In genomic region chr10:41881438-41881837, GRCm38 (mm10) we compare ENCODE assay signal across 14 mouse cellular contexts.
DNase-seq lines count a peak whose midpoint lies in the region; ATAC-seq and TF ChIP-seq lines count a peak whose summit lies in the region.
"Had no signal": no experiment of that assay in that cellular context is flagged by ENCODE, and none has a peak within 500 bp of the region (broad histone marks: within the 10 kb centered on the region; RNA-seq: fewer than 3 reads in every experiment).

No protein-coding gene starts in this region.

- intact Hi-C loops in left cerebral cortex, adult 2 months (cut with DNase I): no loop called here

- H3K4me1 ChIP-seq in forebrain, embryonic 15.5 days: peaks cover 15% of the 10 kb centered on the region; the same call in 1 of the 2 replicates
- H3K4me1 ChIP-seq in forebrain, embryonic 13.5 days: peaks cover 10% of the 10 kb centered on the region
- H3K4me1 ChIP-seq in midbrain, postnatal 0 days (ENCODE audit: insufficient read depth, low read length): no peaks in the 10 kb centered on the region
- H3K4me1 ChIP-seq: intestine, embryonic 15.5 days had no signal

- H3K36me3 ChIP-seq in forebrain, embryonic 15.5 days: no peaks in the 10 kb centered on the region
- H3K36me3 ChIP-seq in forebrain, embryonic 13.5 days (ENCODE audit: poor library complexity, severe bottlenecking): no peaks in the 10 kb centered on the region
- H3K36me3 ChIP-seq in midbrain, postnatal 0 days (ENCODE audit: insufficient read depth, low read length): no peaks in the 10 kb centered on the region
- H3K36me3 ChIP-seq: intestine, embryonic 15.5 days; liver, embryonic 12.5 days had no signal

- H3K9me3 ChIP-seq in forebrain, embryonic 15.5 days: no peaks in the 10 kb centered on the region
- H3K9me3 ChIP-seq in forebrain, embryonic 13.5 days (replicated peaks): no peaks in the 10 kb centered on the region
- no peaks in the 10 kb centered on the region for H3K9me3 ChIP-seq in midbrain, postnatal 0 days (ENCODE audit: low read length)
- H3K9me3 ChIP-seq: intestine, embryonic 15.5 days; liver, embryonic 12.5 days had no signal

- no peak overlapping the region for H3K4me2 ChIP-seq in forebrain, embryonic 15.5 days (replicated peaks)
- no peak overlapping the region for H3K4me2 ChIP-seq in forebrain, embryonic 13.5 days
- H3K4me2 ChIP-seq in midbrain, postnatal 0 days (ENCODE audit: low read depth, low read length, poor library complexity, severe bottlenecking): no peak overlapping the region
- H3K4me2 ChIP-seq: intestine, embryonic 15.5 days; liver, embryonic 12.5 days had no signal

- H3K27ac ChIP-seq in forebrain, embryonic 15.5 days (replicated peaks): no peak overlapping the region
- H3K27ac ChIP-seq in forebrain, embryonic 13.5 days: no peak overlapping the region
- peak overlapping the region; percentile 50 for H3K27ac ChIP-seq in left cerebral cortex, adult 2 months
- no peak overlapping the region for H3K27ac ChIP-seq in midbrain, postnatal 0 days (ENCODE audit: low read depth, low read length)
- H3K27ac ChIP-seq: intestine, embryonic 15.5 days; liver, embryonic 12.5 days had no signal

- no peaks in the 10 kb centered on the region for H3K27me3 ChIP-seq in forebrain, embryonic 15.5 days
- H3K27me3 ChIP-seq in forebrain, embryonic 13.5 days: no peaks in the 10 kb centered on the region
- no peaks in the 10 kb centered on the region for H3K27me3 ChIP-seq in midbrain, postnatal 0 days (ENCODE audit: insufficient read depth, low read length)
- H3K27me3 ChIP-seq: CH12.LX; intestine, embryonic 15.5 days; liver, embryonic 12.5 days had no signal

- ATAC-seq in forebrain, embryonic 15.5 days (replicated peaks): 0 out of 2 replicates have a peak, but pooled peaks have one; percentile 19
- no peak; the same call in 1 of the 2 replicates for ATAC-seq in forebrain, embryonic 13.5 days
- ATAC-seq in midbrain, postnatal 0 days (ENCODE audit: low FRiP score): peak; percentile 38; the same call in 1 of the 2 replicates
- ATAC-seq: intestine, embryonic 15.5 days; liver, embryonic 12.5 days had no signal

- H3K4me3 ChIP-seq in forebrain, embryonic 15.5 days: no peak overlapping the region
- H3K4me3 ChIP-seq in forebrain, embryonic 13.5 days: no peak overlapping the region
- no peak overlapping the region for H3K4me3 ChIP-seq in left cerebral cortex, adult 2 months
- H3K4me3 ChIP-seq in midbrain, postnatal 0 days (ENCODE audit: low read depth, low read length): no peak overlapping the region
- H3K4me3 ChIP-seq: intestine, embryonic 15.5 days; liver, embryonic 12.5 days had no signal

- no peak overlapping the region for H3K9ac ChIP-seq in forebrain, embryonic 15.5 days (replicated peaks)
- H3K9ac ChIP-seq in forebrain, embryonic 13.5 days: no peak overlapping the region
- H3K9ac ChIP-seq in midbrain, postnatal 0 days (replicated peaks; ENCODE audit: low read length, poor library complexity, severe bottlenecking): no peak overlapping the region
- H3K9ac ChIP-seq: intestine, embryonic 15.5 days; liver, embryonic 12.5 days had no signal

- no peak for DNase-seq in left cerebral cortex, adult 2 months (ENCODE audit: extremely low spot score in 1 of 2, low spot score in 2 of 2)
- DNase-seq in left cerebral cortex, adult 8-10 months (ENCODE audit: low spot score in 2 of 2): no peak
- DNase-seq in embryo, embryonic 10.5 days (ENCODE audit: low spot score): peak; percentile 30
- DNase-seq in midbrain, postnatal 0 days (ENCODE audit: low spot score): peak; percentile 22
- DNase-seq in right cerebral cortex, postnatal 36 days (ENCODE audit: low spot score in 2 of 2): no peak
- no peak for DNase-seq in cerebellum, adult 11-12 months
- DNase-seq: adrenal gland, postnatal 36 days; cerebellum, postnatal 10 days; gastrocnemius, postnatal 10 days had no signal

- TF ChIP-seq CTCF in left cerebral cortex, adult 2 months (IDR thresholded peaks at IDR 0.05): no peak
- TF ChIP-seq CTCF in midbrain, postnatal 0 days (IDR thresholded peaks at IDR 0.05): no peak

- WGBS in forebrain, embryonic 15.5 days: 19% methylated on average over 4 of the region's 4 CpGs
- 11% methylated on average over 4 of the region's 4 CpGs for WGBS in forebrain, embryonic 13.5 days
- WGBS in midbrain, postnatal 0 days: 13% methylated on average over 4 of the region's 4 CpGs

Comparison
In these comparisons a context has a peak if more than half of its experiments do, and no peak if none do; other contexts are left out.
1. DNase-seq: peak in embryo, embryonic 10.5 days (single experiment) and midbrain, postnatal 0 days (single experiment); none in left cerebral cortex, adult 2 months (0 of 2), left cerebral cortex, adult 8-10 months (0 of 2), right cerebral cortex, postnatal 36 days (0 of 2) and cerebellum, adult 11-12 months (single experiment).